Mouse (Mus musculus) embryonic facial prominence, embryonic 11.5 days (tissue): ENCODE results near the gene Elavl3. TPM values are rescaled to one million over a fixed set of nuclear protein-coding genes. Genes with fewer than 3 reads are reported as not detected.

ENCODE experiments used
- ATAC-seq: fragments of 200-750 bp; cut with Nextera tagmentation; replicated peaks from 2 replicates; pipeline ENCODE4 v1.8.0; 2017; ENCODE audit warnings: low read depth; ENCODE audit not compliant: insufficient number of reproducible peaks, low FRiP score, low TSS enrichment
- DNase-seq: peaks from one replicate; pipeline ENCODE4 v3.0.0-alpha.2; 2015; ENCODE audit warnings: low spot score
- H3K27ac ChIP-seq: fragments of 300-500 bp; sonication (generic); replicated peaks from 2 replicates; pipeline ENCODE4 v1.5.1; 2014; ENCODE audit warnings: mild to moderate bottlenecking, low read depth, low read length, control low read depth
- H3K27me3 ChIP-seq: fragments of 300-500 bp; sonication (generic); 2 replicates; pipeline ENCODE4 v1.6.1; 2014; ENCODE audit warnings: mild to moderate bottlenecking, low read length, moderate library complexity, mixed read lengths; ENCODE audit not compliant: control insufficient read depth, insufficient read depth
- H3K36me3 ChIP-seq: fragments of 300-500 bp; sonication (generic); replicated peaks from 2 replicates; pipeline ENCODE4 v1.6.1; 2014; ENCODE audit warnings: low read depth, mild to moderate bottlenecking, low read length, moderate library complexity, mixed read lengths; ENCODE audit not compliant: control insufficient read depth, insufficient read depth
- H3K4me1 ChIP-seq: fragments of 300-500 bp; sonication (generic); 2 replicates; pipeline ENCODE4 v1.6.1; 2014; ENCODE audit warnings: low read length, mixed read lengths; ENCODE audit not compliant: control insufficient read depth, insufficient read depth
- H3K4me2 ChIP-seq: fragments of 300-500 bp; sonication (generic); 2 replicates; pipeline ENCODE4 v1.6.1; 2014; ENCODE audit warnings: low read depth, mild to moderate bottlenecking, control low read depth, low read length, moderate library complexity
- H3K4me3 ChIP-seq: fragments of 300-500 bp; sonication (generic); 2 replicates; pipeline ENCODE4 v1.5.1; 2014; ENCODE audit warnings: low read depth, low read length, control low read depth
- H3K9ac ChIP-seq: fragments of 300-500 bp; sonication (generic); replicated peaks from 2 replicates; pipeline ENCODE4 v1.6.1; 2014; ENCODE audit warnings: mild to moderate bottlenecking, control low read depth, low read length
- H3K9me3 ChIP-seq: fragments of 300-500 bp; sonication (generic); replicated peaks from 2 replicates; pipeline ENCODE4 v1.6.1; 2016; ENCODE audit warnings: mild to moderate bottlenecking, low read length, inconsistent platforms, mixed read lengths; ENCODE audit not compliant: control insufficient read depth
- WGBS: fragments of 180-500 bp; shearing (Covaris S2); extraction: QIAGEN DNeasy Blood & Tissue Kit; methylation state at CpG from one replicate; pipeline ENCODE4 v1.1.7; 2014; 5-methylcytosine and 5-hydroxymethylcytosine counted together
- polyA plus RNA-seq: library from polyadenylated mRNA; unstranded; fragments of >200 nt; fragmentation: Nextera tagmentation; extraction: Ambion mirVana; gene quantifications from 2 replicates; pipeline ENCODE4 v1.2.1, GENCODE M21; 2014

Gene Elavl3
- polyA plus RNA-seq, 1 experiment from 2014 or later = 11.2 TPM

GRCm38 (mm10) chr9:22069881-22070553 is 18.2 kb upstream of the Elavl3 start:
- H3K27me3 ChIP-seq = no peaks in the 10 kb centered on the region
- H3K4me2 ChIP-seq = peak overlapping the region; percentile 32
- ATAC-seq (peak; percentile 10; the same call in 1 of the 2 replicates), DNase-seq (no peak)
- H3K27ac ChIP-seq = no peak overlapping the region
- 69% methylated on average over 4 of the region's 4 CpGs for WGBS
- H3K9me3 ChIP-seq = no peaks in the 10 kb centered on the region
- peak overlapping the region; percentile 39 for H3K9ac ChIP-seq
- peak overlapping the region; percentile 64 for H3K4me3 ChIP-seq
- H3K36me3 ChIP-seq = peaks cover 2% of the 10 kb centered on the region
- no peaks in the 10 kb centered on the region for H3K4me1 ChIP-seq

GRCm38 (mm10) chr9:22067195-22067594 is 15.4 kb upstream of the Elavl3 start:
- Histone ChIP-seq H3K4me1 (no peaks in the 10 kb centered on the region), H3K4me3 (no peak overlapping the region), H3K27ac (no peak overlapping the region), H3K4me2 (no peak overlapping the region), H3K36me3 (peaks cover 2% of the 10 kb centered on the region), H3K9me3 (no peaks in the 10 kb centered on the region), H3K9ac (no peak overlapping the region), H3K27me3 (no peaks in the 10 kb centered on the region)
- no peak for ATAC-seq
- WGBS = 77% methylated on average over 5 of the region's 5 CpGs
- DNase-seq = no peak

GRCm38 (mm10) chr9:22066433-22066832 is 14.6 kb upstream of the Elavl3 start:
- DNase-seq = peak; percentile 38
- 83% methylated on average over 3 of the region's 3 CpGs for WGBS
- Histone ChIP-seq H3K4me2 (no peak overlapping the region), H3K4me3 (no peak overlapping the region), H3K9me3 (no peaks in the 10 kb centered on the region), H3K4me1 (no peaks in the 10 kb centered on the region), H3K36me3 (peaks cover 2% of the 10 kb centered on the region), H3K27me3 (no peaks in the 10 kb centered on the region), H3K9ac (no peak overlapping the region), H3K27ac (no peak overlapping the region)
- no peak for ATAC-seq

GRCm38 (mm10) chr9:22065642-22066041 is 13.8 kb upstream of the Elavl3 start:
- 92% methylated on average over 11 of the region's 11 CpGs for WGBS
- peaks cover 2% of the 10 kb centered on the region for H3K36me3 ChIP-seq
- no peak for ATAC-seq

GRCm38 (mm10) chr9:22064341-22064740 is 12.5 kb upstream of the Elavl3 start:
- H3K9ac ChIP-seq = no peak overlapping the region
- H3K4me3 ChIP-seq = no peak overlapping the region
- DNase-seq = no peak
- H3K9me3 ChIP-seq = no peaks in the 10 kb centered on the region
- no peak overlapping the region for H3K4me2 ChIP-seq
- peaks cover 2% of the 10 kb centered on the region for H3K36me3 ChIP-seq
- H3K27ac ChIP-seq = no peak overlapping the region
- WGBS = 94% methylated on average over 3 of the region's 3 CpGs
- H3K27me3 ChIP-seq = no peaks in the 10 kb centered on the region
- 0 out of 2 replicates have a peak, but pooled peaks have one; percentile 3 for ATAC-seq
- no peaks in the 10 kb centered on the region for H3K4me1 ChIP-seq

More at GRCm38 (mm10) chr9:22065642-22066041, 13.8 kb upstream of the Elavl3 start:
- H3K4me2 ChIP-seq = no peak overlapping the region
- H3K4me1 ChIP-seq = no peaks in the 10 kb centered on the region
- no peak overlapping the region for H3K9ac ChIP-seq
- H3K27ac ChIP-seq = no peak overlapping the region
- no peaks in the 10 kb centered on the region for H3K9me3 ChIP-seq
- no peak for DNase-seq
- no peak overlapping the region for H3K4me3 ChIP-seq
- H3K27me3 ChIP-seq = no peaks in the 10 kb centered on the region

- Histone ChIP-seq H3K27me3 (no peaks in the 10 kb centered on the region), H3K9me3 (no peaks in the 10 kb centered on the region), H3K4me1 (no peaks in the 10 kb centered on the region), H3K36me3 (peaks cover 7% of the 10 kb centered on the region), H3K27ac (no peak overlapping the region), H3K9ac (no peak overlapping the region), H3K4me3 (no peak overlapping the region), H3K4me2 (no peak overlapping the region)
- no peak for DNase-seq
- 75% methylated on average over 2 of the region's 2 CpGs for WGBS
- ATAC-seq = no peak
Measured at GRCm38 (mm10) chr9:22061339-22061738, 9.5 kb upstream of the Elavl3 start.

GRCm38 (mm10) chr9:22058011-22058424 is 6.2 kb upstream of the Elavl3 start:
- Histone ChIP-seq H3K4me2 (no peak overlapping the region), H3K27me3 (peaks cover 8% of the 10 kb centered on the region), H3K4me1 (no peaks in the 10 kb centered on the region; the same call in 1 of the 2 replicates), H3K27ac (no peak overlapping the region), H3K9ac (no peak overlapping the region), H3K9me3 (no peaks in the 10 kb centered on the region), H3K4me3 (no peak overlapping the region), H3K36me3 (peaks cover 5% of the 10 kb centered on the region)
- 88% methylated on average over 9 of the region's 9 CpGs for WGBS
- no peak for DNase-seq
- ATAC-seq = no peak

GRCm38 (mm10) chr9:22057031-22057517 is 5.3 kb upstream of the Elavl3 start:
- no peak overlapping the region for H3K27ac ChIP-seq
- ATAC-seq = no peak
- H3K9me3 ChIP-seq = no peaks in the 10 kb centered on the region
- no peak overlapping the region for H3K4me3 ChIP-seq
- H3K9ac ChIP-seq = no peak overlapping the region
- H3K4me2 ChIP-seq = no peak overlapping the region
- 90% methylated on average over 9 of the region's 9 CpGs for WGBS
- H3K27me3 ChIP-seq = peaks cover 18% of the 10 kb centered on the region
- peaks cover 5% of the 10 kb centered on the region for H3K36me3 ChIP-seq
- DNase-seq = no peak
- H3K4me1 ChIP-seq = no peaks in the 10 kb centered on the region; the same call in 1 of the 2 replicates
